Mouse (Mus musculus) embryonic fibroblast, embryonic 13.5 days (primary cell): ENCODE results near the gene Alg1. TPM values are rescaled to one million over a fixed set of nuclear protein-coding genes. Genes with fewer than 3 reads are reported as not detected.

Experiments used
- H3K27ac ChIP-seq: 2 replicates; pipeline ENCODE4 v1.5.1; 2012; ENCODE audit warnings: low read length, control low read depth, inconsistent platforms; ENCODE audit not compliant: insufficient read depth
- H3K4me1 ChIP-seq: 2 replicates; pipeline ENCODE4 v1.6.1; 2011; ENCODE audit warnings: low read length; ENCODE audit not compliant: control insufficient read depth, insufficient read depth
- H3K4me3 ChIP-seq: 2 replicates; pipeline ENCODE4 v1.5.1; 2011; ENCODE audit warnings: mild to moderate bottlenecking, control low read depth, low read length; ENCODE audit not compliant: insufficient read depth
- CTCF ChIP-seq: IDR thresholded peaks from 2 replicates; pipeline ENCODE4 v1.5.1; 2011; ENCODE audit warnings: mild to moderate bottlenecking, control low read depth, low read length, moderate library complexity, borderline replicate concordance; ENCODE audit not compliant: insufficient read depth
- POLR2A ChIP-seq: IDR thresholded peaks from 2 replicates; pipeline ENCODE4 v1.6.1; 2011; ENCODE audit warnings: low read depth, mild to moderate bottlenecking, control low read depth, low read length, moderate library complexity
- polyA plus RNA-seq: library from polyadenylated mRNA; stranded (reverse); fragments of >200 nt; gene quantifications from 2 replicates; pipeline ENCODE4 v1.2.4, GENCODE M21; 2011; ENCODE audit warnings: low read depth; ENCODE audit not compliant: missing spikeins, insufficient read length

Gene Alg1
- polyA plus RNA-seq, 1 experiment = 20.6 TPM

GRCm38 (mm10) chr16:5232982-5233381, 439 bp upstream of the Alg1 start:
- no peak for TF ChIP-seq POLR2A
- TF ChIP-seq CTCF = no peak
- H3K4me3 ChIP-seq = no peak overlapping the region
- 0 out of 2 replicates have a peak, but pooled peaks cover 3% of the 10 kb centered on the region for H3K4me1 ChIP-seq
- H3K27ac ChIP-seq = no peak overlapping the region

GRCm38 (mm10) chr16:5242355-5242754, 8.9 kb downstream of the Alg1 start:
- TF ChIP-seq CTCF = no peak
- no peak for TF ChIP-seq POLR2A
- no peak overlapping the region for H3K27ac ChIP-seq
- no peak overlapping the region for H3K4me3 ChIP-seq
- H3K4me1 ChIP-seq = no peaks in the 10 kb centered on the region

GRCm38 (mm10) chr16:5242882-5243281, 9.5 kb downstream of the Alg1 start:
- Histone ChIP-seq H3K4me3 (no peak overlapping the region), H3K4me1 (no peaks in the 10 kb centered on the region), H3K27ac (no peak overlapping the region)
- no peak for TF ChIP-seq CTCF
- TF ChIP-seq POLR2A = no peak

- H3K4me1 ChIP-seq = no peaks in the 10 kb centered on the region
- H3K27ac ChIP-seq = no peak overlapping the region
- peak; percentile 59; the same call in 1 of the 2 replicates for TF ChIP-seq CTCF
- TF ChIP-seq POLR2A = no peak
- no peak overlapping the region for H3K4me3 ChIP-seq
These were observed 11.0 kb downstream of the Alg1 start for GRCm38 (mm10) chr16:5244411-5244810.

- Histone ChIP-seq H3K4me1 (no peaks in the 10 kb centered on the region), H3K4me3 (no peak overlapping the region), H3K27ac (no peak overlapping the region)
- TF ChIP-seq CTCF = no peak
- TF ChIP-seq POLR2A = no peak
These were observed 17.5 kb downstream of the Alg1 start for GRCm38 (mm10) chr16:5250891-5251290.

GRCm38 (mm10) chr16:5252260-5252659, 18.8 kb downstream of the Alg1 start:
- no peaks in the 10 kb centered on the region for H3K4me1 ChIP-seq
- no peak overlapping the region for H3K27ac ChIP-seq
- no peak overlapping the region for H3K4me3 ChIP-seq
- TF ChIP-seq POLR2A = no peak
- no peak for TF ChIP-seq CTCF

- peak overlapping the region; percentile 79 for H3K27ac ChIP-seq
- TF ChIP-seq CTCF (peak; percentile 96; the same call in 1 of the 2 replicates), POLR2A (peak; percentile 85)
- H3K4me1 ChIP-seq = no peaks in the 10 kb centered on the region
- H3K4me3 ChIP-seq = peak overlapping the region; percentile 69
These were observed 21.1 kb downstream of the Alg1 start for GRCm38 (mm10) chr16:5254346-5255025.

- Histone ChIP-seq H3K27ac (peak overlapping the region; percentile 79), H3K4me1 (no peaks in the 10 kb centered on the region), H3K4me3 (peak overlapping the region; percentile 69)
- TF ChIP-seq CTCF (no peak), POLR2A (no peak; the same call in 1 of the 2 replicates)
These were observed 21.8 kb downstream of the Alg1 start for GRCm38 (mm10) chr16:5255081-5255740.

- peak within 1 kb of the TSS; percentile 79 for H3K27ac ChIP-seq
- peak within 1 kb of the TSS; percentile 69 for H3K4me3 ChIP-seq
- TF ChIP-seq CTCF (peak; percentile 61; the same call in 1 of the 2 replicates), POLR2A (peak; percentile 65)
- no peaks in the 10 kb centered on the region for H3K4me1 ChIP-seq
These were observed 22.5 kb downstream of the Alg1 start, which contains the start of gene Eef2kmt for GRCm38 (mm10) chr16:5255779-5256496. Gene Eef2kmt, minus strand, starts transcription at chr16:5255983.
